Mouse (Mus musculus) spleen, postnatal 4 days (tissue): ENCODE results near the gene Opalin.
A peak's percentile ranks its signal among the peaks of the same experiment; 100 is the strongest.

Experiments used
- DNase-seq, 2 experiments: peaks; one replicate each; pipeline ENCODE4 v3.0.0; 2022; ENCODE audit warnings: low spot score in 2 of 2

Opalin gene

DNA sequence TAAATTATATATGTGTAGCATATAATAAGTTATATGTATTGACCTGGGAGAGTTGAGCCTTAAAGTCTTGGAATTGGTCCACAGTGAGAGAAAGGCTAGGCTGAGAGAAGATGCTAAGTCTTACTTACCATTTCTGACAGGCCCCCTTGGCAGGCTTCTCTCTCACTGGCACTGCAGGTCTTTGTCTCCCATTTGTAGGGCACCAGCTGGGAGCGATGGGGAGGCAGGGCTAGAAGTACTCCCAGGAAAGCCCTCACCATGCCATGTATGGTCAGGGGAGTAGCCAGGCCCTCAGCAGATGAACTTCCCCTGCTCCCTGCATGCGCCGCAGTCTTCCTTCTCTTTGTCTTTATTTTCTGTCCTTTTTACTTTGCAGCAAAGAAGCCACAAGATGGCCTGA, at the start of gene Opalin:
Gene Opalin, minus strand, starts transcription at position 208 of the 400 bp plus-strand sequence.
- DNase-seq: no peak

DNA sequence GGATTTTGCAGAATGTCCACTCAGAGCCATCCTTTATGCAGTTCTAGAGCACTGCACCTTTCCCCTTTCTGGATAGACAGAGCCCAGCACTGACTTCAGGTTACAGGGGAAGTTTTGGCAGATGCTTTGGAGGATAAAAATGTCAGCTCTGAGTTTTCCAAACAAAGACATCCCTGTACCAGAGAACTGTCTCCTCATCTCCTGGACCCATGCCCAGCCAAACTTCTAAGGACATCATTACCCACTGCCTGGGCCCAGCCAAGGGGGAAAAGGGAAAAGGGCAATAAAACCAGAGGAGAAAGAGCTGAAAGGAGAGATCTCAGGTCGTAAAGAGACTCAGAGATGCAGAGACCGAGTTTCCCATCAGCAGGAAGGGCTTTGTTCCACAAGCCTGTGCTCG, 46.1 kb upstream of the Opalin start:
- DNase-seq: no peak

DNA sequence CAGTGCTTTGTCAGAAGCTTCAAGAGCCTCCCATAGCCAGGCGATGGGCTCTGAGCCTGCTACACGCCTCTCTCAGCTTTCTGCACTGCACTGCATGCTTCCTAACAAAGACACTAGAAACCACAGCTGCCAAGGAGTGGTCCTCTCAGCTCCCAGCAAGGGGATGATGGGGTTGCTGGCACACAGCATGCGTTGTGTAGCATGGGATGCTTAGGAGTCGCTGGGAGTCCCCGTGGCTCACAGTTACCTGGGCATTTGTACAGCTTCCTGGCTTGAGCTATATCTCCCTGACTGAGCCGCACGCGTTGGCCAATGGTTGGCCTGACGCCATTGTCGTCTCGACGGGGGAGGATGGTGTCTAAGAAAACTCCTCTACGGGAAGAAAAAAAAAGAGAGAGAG, 43.0 kb upstream of the Opalin start:
- no peak for DNase-seq

DNA sequence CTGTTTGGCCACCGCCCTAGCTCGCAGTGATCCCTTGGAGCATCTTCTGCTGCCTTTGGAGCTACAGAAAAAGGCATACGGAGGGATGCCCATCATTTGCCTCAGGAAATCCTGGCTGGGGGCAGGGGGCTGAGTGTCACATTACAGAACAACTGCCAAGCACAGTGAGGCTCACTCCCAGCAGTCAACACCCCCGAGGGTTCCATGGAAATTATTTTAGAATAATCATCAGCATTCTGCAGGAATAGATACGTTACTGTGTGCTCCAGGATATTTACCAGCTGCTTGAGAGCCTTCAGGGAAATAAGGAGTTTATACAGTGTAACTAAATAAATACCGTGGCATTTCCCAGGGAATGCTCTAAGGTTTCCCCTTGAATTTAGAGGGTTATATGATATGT, 41.4 kb upstream of the Opalin start:
- DNase-seq: no peak

DNA sequence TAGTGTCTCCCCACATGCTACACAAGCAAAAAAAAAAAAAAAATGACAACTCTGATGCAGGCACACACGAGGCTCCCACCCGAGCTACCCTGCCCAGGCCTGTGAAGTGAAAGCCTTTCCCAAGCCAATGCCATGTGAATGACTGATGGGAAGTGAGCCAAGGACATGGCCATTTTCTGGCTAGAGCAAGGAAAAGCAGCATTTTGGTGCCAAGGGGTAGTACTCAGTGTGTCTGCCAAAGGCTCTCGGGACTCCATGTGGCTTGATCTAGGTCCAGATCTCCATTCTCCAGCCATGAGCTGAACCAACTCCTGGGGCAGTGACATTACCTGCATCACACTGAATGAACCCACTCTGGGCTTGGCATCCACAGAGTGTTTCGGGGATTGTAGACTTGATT, 40.4 kb upstream of the Opalin start:
- DNase-seq: no peak

DNA sequence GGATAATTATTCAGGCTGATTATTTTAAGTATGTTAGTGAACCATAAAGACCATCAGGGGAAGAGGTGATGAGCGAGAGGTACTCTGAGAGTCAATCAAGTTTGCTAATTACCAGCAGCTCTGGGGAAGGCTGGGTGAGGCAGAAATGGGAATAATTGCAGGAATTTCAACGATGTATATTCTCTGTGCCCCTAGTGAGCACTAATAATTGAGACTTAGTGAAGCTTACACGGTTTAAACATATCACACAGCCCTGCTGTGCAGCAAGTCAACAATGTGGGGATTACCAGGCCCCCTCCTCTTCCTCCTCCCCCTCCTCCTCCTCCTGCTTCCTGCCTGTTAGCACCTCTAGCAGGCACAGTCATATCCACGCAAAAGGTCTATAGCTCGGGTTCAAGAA, 37.7 kb upstream of the Opalin start:
- no peak for DNase-seq

DNA sequence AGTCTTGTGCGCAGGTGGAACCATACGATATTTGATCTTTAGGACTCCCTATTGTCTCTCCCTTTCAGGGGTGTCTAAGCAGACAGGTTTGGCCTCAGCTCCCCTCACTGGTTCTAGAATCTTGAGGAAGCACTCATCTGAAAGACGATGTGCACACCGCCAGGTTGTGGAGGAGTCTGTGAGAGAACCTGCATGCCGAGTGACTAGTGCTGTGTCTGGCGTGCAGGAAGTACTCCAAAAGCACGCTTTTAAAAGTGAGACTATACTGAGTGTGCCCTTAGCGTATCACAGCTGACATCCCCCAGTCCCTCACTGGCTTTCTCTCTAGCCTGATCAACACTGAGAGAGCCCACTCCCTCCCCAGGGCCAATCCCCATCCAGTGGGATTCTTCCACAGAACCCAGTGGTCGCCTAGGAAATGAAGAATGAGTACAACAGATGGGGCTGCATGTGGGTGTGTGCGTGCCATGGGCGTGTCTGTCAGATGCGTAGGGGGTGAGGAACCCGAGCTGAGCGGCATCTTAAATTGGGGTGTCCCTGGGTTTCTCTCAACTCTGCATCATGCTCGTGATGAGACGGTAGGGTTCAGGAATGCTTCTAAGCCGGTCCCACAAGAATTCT, 37.1 kb upstream of the Opalin start:
- no peak for DNase-seq

DNA sequence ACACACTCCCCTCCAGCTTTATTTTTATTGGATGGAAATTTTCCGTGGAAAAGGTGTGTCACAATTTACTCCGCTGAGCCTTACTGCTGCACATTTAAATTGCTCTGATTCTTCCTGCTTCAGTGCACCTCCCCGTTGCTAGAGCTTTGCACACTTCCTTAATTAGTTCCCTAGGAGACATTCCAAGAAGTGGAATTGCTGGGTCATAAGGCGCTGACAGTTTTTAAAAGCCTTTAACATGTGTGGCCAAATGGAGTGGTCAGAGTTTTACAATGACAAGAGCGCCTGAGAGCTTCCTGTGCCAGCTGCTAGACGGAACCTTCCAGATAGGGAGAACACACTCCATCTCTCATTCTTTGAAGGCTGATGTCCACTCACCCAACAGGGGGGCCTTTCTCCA, 35.7 kb upstream of the Opalin start:
- no peak for DNase-seq

DNA sequence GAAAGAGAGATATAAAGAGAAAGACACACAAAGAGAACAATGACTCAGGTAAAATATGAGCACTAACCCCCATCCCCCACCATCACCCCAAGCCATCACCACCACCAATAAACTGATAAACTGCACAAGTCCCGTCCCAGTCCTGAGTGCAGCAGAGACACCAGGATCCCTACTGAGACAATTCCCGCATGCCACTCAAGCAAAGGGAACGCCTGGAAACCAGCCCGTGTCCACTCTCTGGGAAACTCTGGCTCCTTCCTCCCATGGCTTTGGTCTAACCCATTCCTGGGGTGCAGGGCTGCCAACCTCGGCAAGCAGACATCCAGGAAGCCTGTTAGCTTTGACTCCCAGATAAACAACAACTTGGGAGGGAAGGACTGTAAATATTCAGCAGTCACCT, 33.1 kb upstream of the Opalin start:
- DNase-seq: no peak

DNA sequence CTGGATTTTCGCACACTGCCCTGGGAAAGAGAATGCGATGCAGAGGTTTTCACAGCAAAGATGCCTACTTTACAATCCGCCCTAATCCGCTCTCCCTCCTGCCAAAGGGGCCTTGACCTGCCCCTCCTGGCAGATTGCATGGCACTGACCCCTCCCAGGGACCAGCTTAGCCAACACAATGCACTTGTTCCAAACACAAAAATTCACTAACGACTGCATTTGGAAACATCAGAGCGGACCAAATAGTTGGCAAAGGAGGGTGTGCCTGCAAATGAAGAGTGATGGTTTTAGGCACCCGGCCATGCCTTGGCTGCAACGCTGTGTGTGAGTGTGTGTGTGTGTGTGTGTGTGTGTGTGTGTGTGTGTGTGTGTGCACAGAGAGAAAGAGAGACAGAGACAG, 32.6 kb upstream of the Opalin start:
- DNase-seq: no peak

DNA sequence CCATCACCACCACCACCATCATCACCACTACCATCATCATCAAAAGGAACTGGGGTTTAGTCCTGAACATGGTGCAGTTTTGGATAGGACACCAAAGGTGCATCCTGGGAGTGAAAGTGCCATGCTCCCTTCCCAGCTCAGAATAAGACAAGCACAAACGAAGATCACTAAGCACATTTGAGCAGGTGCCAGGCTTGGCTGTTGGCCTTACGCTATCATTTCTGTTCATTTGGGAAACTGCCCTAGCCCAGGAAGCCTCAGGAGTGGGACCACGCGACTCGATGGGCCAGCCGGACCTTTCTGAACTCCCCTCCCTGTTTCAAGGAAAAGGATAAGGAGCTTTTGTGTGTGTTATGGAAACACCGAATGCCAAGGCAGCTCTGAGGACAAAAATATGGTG, 31.8 kb upstream of the Opalin start:
- no peak for DNase-seq

DNA sequence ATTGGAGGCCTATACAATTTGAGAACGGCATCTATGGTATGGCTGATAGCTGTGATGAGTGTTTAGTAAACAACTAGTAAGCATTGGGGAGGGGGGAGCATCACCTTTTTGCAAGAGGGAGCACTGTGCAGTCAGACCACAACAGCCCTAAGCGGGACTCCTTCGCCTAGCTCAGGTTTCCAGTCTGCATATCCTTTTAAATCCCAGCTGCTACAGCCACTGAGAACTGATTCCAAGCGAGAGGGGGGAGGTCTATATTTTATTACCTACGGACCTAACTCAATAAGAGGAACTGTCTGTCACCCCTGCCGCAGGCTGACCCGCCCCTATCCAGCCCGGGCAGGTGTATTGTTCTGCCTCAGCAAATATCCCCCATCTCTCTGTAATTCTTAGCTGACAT, 30.6 kb upstream of the Opalin start:
- no peak for DNase-seq

DNA sequence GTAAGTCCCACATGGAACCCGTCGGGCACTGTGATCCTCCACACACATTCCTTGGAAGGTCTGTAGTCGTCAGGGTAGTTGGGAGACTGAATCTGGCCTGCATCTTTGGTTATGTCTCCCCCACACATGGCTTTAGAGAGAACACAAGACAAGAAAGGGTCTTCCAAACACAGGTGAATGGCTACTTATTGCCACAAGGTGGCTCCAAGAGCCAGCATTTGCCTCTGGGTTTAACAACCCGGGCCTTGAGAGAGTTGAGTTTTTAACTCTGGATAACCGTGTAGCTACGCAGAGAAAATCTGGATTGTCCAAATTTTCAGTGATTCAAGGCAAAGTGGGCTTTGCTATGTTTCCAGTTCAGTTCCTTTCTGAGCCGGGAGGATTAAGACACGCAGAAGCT, 28.0 kb upstream of the Opalin start:
- no peak for DNase-seq

DNA sequence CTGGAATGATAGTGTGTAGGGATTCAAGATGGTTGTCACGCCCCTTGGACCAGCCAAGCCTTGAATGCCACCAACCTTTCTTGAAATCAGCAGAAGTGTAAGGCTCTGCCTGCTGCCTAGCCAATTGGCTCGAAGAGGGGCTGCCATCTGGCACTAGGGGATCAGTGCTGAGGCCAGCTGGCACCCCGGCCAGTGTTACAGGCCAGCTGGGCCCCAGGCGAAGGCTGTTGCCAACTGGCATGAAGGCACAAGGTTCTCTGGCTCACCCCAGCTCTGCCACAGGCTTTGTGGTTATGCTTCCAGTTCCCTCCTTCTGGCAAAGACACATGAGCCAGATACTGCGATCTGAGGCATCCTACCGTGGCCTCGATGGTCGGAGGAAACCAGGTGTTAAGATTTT, 24.5 kb upstream of the Opalin start:
- no peak for DNase-seq

DNA sequence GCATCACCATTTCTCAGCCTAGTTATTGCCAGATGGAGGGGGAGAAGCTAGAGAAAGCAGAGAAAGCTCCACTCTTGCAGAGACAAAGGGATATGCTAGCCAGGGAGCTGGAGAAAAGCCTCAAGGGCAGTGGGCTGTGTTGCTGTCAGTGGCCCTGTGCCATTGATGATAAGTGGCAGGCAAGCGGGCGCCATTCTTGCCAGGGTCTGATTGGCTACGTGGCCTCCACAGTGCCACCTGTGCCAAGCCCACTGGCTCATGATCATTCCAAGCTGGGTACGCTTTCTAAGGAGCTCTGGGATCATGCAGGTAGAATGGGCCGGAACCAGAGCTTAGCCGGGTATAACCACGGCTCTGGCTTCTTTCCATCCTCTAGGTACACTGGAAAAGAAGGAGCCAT, 23.9 kb upstream of the Opalin start:
- DNase-seq: no peak

DNA sequence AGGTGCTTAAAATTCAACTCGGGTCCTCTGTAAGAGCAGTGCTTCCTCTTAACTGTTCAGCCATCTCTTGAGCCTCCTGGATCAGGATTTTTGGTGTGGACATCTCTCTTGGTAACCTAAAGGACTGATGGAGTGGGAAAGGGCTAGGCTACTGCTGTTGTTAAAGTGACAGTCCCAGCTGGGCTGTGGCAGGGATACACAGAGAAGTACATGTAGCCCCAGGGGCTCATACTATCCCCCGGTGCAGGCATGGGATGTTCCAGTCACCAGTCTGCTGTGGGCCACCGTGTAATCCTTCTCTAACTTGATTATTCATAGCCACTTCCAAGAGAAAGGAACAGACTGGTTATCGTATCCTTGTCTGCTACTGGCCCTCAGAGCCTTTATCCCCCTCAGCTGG, 20.1 kb upstream of the Opalin start:
- no peak for DNase-seq

DNA sequence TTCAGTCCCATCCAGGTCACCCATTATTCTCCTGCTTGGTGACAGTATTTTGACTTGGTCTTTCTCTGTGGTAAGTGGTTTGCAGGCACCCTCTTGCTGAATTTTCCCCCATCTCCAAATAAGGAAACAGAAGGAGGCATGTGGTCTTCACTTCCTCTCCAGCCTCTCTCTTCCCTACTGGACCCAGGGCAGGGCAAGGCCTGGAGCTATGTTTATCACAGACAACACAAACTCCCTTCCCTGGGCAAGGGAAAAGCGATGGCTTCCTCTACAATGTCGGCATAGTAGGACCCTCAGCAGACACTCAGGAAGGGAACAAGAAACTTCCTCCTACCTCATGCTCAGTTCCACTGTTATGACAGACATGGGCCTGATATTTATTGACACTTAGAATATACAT, 15.0 kb upstream of the Opalin start:
- DNase-seq: no peak

DNA sequence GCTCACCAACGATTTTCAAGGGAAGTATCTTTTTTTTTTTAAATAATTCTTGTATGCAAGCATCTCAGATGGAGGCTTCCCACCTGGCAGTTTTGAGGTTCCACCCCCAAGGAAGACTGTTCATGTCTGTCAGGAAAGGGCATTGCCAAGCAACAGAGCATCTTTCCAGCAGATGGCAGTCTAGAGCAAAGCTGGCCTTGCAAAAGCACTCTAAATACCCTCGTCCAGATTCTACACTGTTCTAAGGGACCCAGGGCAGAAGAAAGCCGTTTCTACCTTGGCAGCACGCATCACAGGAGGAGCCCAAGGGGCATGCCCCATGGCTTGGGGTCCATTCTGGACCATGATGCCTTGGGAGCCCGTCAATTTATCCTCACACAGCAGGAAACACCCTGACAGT, 12.9 kb upstream of the Opalin start:
- peak; percentile 37 to 73 for DNase-seq

DNA sequence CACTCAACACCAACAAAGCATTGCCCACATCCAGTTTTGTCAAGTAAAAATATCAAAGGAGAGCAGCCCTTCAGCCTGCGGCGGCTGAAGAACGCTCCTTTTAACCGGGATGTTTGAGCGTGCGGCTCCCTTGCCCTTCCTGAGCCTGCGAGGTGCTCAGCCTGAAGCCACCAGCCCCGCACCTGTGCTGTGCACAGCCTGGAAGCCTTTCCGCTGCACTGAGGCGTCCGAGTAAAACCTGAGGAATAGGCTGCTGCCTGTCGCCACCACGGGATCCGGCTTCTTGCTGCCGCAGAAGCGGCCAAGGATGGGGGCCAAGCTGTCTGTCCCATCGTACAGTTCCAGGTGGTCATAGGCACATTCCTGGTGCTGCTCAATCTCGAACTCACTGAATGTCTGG, 11.6 kb upstream of the Opalin start:
- no peak for DNase-seq

DNA sequence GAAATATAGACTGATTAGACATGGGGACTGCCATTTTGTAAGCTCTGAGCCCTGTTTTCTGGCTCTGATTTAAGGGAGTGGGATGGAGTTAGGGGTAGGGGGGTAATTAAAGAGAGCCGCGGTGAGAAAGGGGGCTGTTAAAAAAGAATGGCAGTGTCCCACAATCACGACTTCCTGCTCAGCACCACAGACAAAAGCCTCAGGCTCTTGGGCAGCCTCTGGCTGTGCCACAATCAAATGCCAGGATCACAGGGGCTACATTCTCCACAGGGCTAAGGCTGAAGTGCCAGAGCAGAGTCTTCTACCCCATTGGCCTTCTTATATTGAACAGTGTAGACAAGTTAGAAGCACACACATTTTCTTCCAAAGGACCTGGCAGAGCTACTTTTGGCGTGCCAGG, 11.0 kb upstream of the Opalin start:
- no peak for DNase-seq

DNA sequence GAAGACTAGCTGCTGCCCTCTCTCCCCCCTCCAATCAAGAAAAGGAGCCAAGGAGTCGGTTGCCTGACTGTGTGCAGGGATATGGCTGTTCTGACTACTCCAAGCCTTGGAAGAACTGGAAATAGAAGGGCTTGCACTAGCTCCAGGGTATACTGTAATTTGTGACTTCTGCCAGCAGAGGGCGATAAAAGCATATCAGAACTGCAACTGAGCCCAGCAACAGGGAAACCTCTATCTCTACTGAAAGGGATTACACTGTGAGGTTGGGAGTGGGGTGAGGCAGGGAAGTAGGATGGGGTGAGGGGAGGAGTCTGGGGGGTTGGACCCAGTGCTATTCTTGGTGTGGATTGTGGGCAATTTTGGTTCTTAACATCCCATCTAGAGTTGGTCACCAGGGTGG, 9.8 kb upstream of the Opalin start:
- DNase-seq: peak; percentile 52 to 82

DNA sequence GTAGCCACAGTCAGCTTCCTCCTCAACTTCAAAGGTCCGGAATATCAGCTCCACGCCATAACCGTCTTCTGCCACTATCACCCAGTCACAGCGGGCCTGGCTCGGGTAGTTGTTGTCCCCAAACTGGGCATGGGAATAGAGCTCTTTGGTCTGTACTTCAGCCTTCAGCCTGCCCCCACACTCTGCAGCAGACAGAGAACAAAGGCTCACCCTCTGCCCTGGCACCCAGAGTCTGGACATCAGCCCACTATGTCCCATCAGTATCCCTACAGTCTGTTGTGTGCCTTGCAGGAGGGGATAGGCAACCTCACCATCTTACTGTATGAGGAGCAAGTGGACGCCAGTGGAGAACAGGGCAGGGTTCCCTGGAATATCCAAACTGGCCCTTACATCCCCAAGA, 9.4 kb upstream of the Opalin start:
- no peak for DNase-seq

DNA sequence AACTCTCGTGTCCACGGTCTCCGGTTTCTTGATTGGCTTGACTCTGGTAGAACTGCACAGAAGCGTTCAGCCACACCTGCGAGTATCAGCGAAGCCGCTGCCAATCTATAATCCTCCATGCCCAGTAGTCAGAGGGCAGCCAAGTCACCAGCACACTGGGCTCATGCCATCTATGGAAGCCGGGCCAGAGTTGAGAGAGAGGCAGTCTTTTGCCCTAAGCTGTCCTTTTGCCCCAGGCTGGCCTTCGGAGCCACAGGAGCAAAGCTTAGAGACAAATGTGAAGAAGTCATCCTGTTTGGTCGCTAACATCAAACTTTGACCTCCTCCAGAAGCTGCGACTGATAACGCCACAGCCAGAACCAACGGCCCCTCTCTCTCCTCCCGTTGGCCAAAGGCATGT, 6.7 kb upstream of the Opalin start:
- no peak for DNase-seq

DNA sequence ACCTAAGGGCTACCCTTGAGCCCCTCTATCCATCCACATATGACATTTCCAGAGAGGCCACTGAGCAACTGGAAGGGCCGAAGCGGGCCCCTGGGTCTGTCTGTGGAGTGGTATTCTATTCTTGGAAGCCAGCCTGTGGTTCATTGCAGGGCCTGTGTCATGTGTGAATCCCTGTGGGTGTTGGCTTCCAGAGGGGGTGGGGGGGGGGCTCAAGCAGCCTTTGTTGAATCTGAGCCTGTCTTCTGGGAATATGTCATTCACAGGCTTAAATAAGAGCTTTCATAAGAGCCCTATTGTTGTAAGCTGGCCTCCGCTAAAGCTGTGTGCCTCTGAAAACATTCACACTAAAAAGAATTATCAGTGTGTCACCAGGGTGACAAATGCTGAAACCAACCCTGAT, 4.7 kb upstream of the Opalin start:
- no peak for DNase-seq
